Comparison of ENCODE assay signal across 14 mouse cellular contexts in the genomic region with DNA sequence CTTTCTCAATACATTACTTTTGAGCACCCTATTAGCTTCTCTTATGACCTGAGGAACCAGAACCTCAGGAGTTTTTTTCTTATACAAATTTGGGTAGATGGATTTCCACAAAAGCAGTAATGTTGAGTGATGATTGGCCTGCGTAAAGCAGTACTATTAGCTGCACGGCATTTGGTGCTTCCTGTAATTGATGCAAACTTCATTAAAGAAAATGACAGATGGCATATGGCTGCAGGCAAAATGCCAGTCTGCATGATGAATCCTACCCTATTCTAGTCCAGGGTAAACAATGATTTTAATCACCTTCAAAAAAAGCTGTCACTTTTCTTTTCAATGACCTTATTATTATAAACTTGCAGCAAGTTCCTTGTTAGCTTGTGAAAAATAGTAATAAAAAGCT.
DNase-seq lines count a peak whose midpoint lies in the region; ATAC-seq and TF ChIP-seq lines count a peak whose summit lies in the region.
"Had no signal": no experiment of that assay in that cellular context is flagged by ENCODE, and none has a peak within 500 bp of the region (broad histone marks: within the 10 kb centered on the region; RNA-seq: fewer than 3 reads in every experiment).

No protein-coding gene starts in this region.

- H3K36me3 ChIP-seq in forebrain, embryonic 12.5 days (replicated peaks) = no peaks in the 10 kb centered on the region
- H3K36me3 ChIP-seq: lung, embryonic 15.5 days had no signal

- no peak overlapping the region for H3K4me3 ChIP-seq in forebrain, embryonic 12.5 days (replicated peaks)
- H3K4me3 ChIP-seq: heart, adult 2 months; lung, embryonic 15.5 days; megakaryocyte, embryonic 14.5 days had no signal

- no peak for TF ChIP-seq POLR2A in brain, embryonic 14.5 days (IDR thresholded peaks at IDR 0.05; ENCODE audit: borderline replicate concordance, extremely low read depth, insufficient read depth, insufficient read length, poor library complexity, severe bottlenecking)

- peak; percentile 87 for DNase-seq in brain, embryonic 14.5 days (ENCODE audit: low read depth)
- peak; percentile 33 for DNase-seq in cerebellum, adult 11 months
- DNase-seq in layer of hippocampus, adult 8-10 months (ENCODE audit: low spot score in 2 of 2) = peak; percentile 20 to 35
- no peak for DNase-seq in adrenal gland, adult 8-10 months
- no peak for DNase-seq in frontal cortex, postnatal 25 days (ENCODE audit: low spot score in 2 of 2)
- DNase-seq in kidney, adult 18-20 months = no peak
- DNase-seq: adrenal gland, postnatal 10 days; heart, adult 2 months; kidney, adult 2 months had no signal

- H3K27ac ChIP-seq in forebrain, embryonic 12.5 days = no peak overlapping the region
- H3K27ac ChIP-seq: heart, adult 2 months; lung, embryonic 15.5 days had no signal

- no peak overlapping the region for H3K4me2 ChIP-seq in forebrain, embryonic 12.5 days
- H3K4me2 ChIP-seq: lung, embryonic 15.5 days had no signal

- 39% methylated on average over 2 of the region's 2 CpGs for WGBS in forebrain, embryonic 12.5 days

- no peaks in the 10 kb centered on the region; the same call in 1 of the 2 replicates for H3K4me1 ChIP-seq in forebrain, embryonic 12.5 days
- H3K4me1 ChIP-seq: lung, embryonic 15.5 days; megakaryocyte, embryonic 14.5 days had no signal

- peak; percentile 49; the same call in 1 of the 2 replicates for ATAC-seq in forebrain, embryonic 12.5 days (ENCODE audit: low FRiP score)
- ATAC-seq in erythroid progenitor cell, adult 5-6 weeks (replicated peaks; ENCODE audit: low FRiP score, poor library complexity, severe bottlenecking) = no peak
- ATAC-seq: Patski had no signal

- no peak for TF ChIP-seq CTCF in brain, embryonic 14.5 days (IDR thresholded peaks at IDR 0.05; ENCODE audit: borderline replicate concordance, extremely low read depth, insufficient read depth, insufficient read length)

- H3K9me3 ChIP-seq in forebrain, embryonic 12.5 days = peaks cover 8% of the 10 kb centered on the region
- H3K9me3 ChIP-seq: lung, embryonic 15.5 days had no signal

- H3K9ac ChIP-seq in forebrain, embryonic 12.5 days = no peak overlapping the region
- H3K9ac ChIP-seq: lung, embryonic 15.5 days had no signal

- H3K27me3 ChIP-seq in forebrain, embryonic 12.5 days = no peaks in the 10 kb centered on the region
- H3K27me3 ChIP-seq: lung, embryonic 15.5 days; megakaryocyte, embryonic 14.5 days; Patski had no signal

Comparison
In these comparisons a context has a peak if more than half of its experiments do, and no peak if none do; other contexts are left out.
1. DNase-seq: peak in brain, embryonic 14.5 days (single experiment), cerebellum, adult 11 months (single experiment) and layer of hippocampus, adult 8-10 months (2 of 2); none in adrenal gland, adult 8-10 months (single experiment), frontal cortex, postnatal 25 days (0 of 2) and kidney, adult 18-20 months (single experiment).